Mouse (Mus musculus): Measurements from ENCODE around the gene Prpmp5. TPM values are rescaled to one million over a fixed set of nuclear protein-coding genes. Genes with fewer than 3 reads are reported as not detected.
"Not testable (repeated sequence)": the region's sequence is repeated elsewhere in the genome, so short reads cannot be mapped to it uniquely, and the experiment has no call there.

Prpmp5 gene
- not detected in 2 replicates for polyA plus RNA-seq (2015; fragmentation: Nextera tagmentation; extraction: Ambion mirVana)

DNA sequence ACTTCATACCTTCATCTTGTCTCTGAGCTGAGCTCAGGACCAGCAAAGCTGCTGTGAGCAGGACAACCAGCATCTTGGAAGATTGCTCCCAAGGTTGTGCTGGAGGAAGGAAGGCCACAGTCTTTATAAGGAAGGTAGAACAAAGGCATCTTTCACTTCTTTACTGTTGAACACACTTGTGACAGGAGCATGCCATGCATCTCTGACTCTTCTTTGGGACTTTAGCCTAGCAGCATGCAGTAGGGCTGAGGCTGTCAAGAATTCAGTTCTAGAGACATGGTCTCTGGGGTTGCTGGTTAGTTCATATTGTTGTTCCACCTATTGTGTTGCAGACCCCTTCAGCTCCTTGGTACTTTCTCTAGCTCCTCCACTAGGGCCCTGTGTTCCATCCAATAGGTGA is at the start of gene Prpmp5:
TSS of gene Prpmp5 (minus strand) at position 101 of the 400 bp plus-strand sequence.
- H3K4me3 ChIP-seq (replicated peaks); H3K4me1 ChIP-seq; H3K9ac ChIP-seq; ATAC-seq (replicated peaks; ENCODE audit: low FRiP score); H3K36me3 ChIP-seq; H3K27me3 ChIP-seq; H3K9me3 ChIP-seq (replicated peaks); H3K27ac ChIP-seq; H3K4me2 ChIP-seq: not testable (repeated sequence)

DNA sequence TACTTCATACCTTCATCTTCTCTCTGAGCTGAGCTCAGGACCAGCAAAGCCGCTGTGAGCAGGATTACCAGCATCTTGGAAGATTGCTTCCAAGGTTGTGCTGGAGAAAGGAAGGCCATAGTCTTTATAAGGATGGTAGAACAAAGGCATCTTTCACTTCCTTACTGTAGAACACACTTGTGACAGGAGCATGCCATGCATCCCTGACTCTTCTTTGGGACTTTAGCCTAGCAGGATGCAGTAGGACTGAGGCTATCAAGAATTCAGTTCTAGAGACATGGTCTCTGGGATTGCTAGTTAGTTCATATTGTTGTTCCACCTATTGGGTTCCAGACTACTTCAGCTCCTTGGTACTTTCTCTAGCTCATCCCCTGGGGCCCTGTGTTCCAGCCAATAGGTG is 49.5 kb upstream of the Prpmp5 start, which contains the start of gene Gm8882:
TSS of gene Gm8882 (minus strand) at position 101 of the 400 bp plus-strand sequence.
- H3K27me3 ChIP-seq; H3K36me3 ChIP-seq; H3K27ac ChIP-seq; H3K4me3 ChIP-seq (replicated peaks); H3K9me3 ChIP-seq (replicated peaks); H3K4me1 ChIP-seq; H3K4me2 ChIP-seq; ATAC-seq (replicated peaks; ENCODE audit: low FRiP score); H3K9ac ChIP-seq: not testable (repeated sequence)
- 81% methylated on average over 1 of the region's 1 CpGs for WGBS

Other genes with a start within 250 kb of the Prpmp5 start
- not detected in 2 replicates for gene Prb1, start 104.2 kb downstream of the Prpmp5 start, polyA plus RNA-seq (2015; fragmentation: Nextera tagmentation; extraction: Ambion mirVana)
- not detected in 2 replicates for gene Gm8882, start 49.4 kb upstream of the Prpmp5 start, polyA plus RNA-seq (2015; fragmentation: Nextera tagmentation; extraction: Ambion mirVana)